Mouse (Mus musculus) induced T-regulatory cell, adult 2 months (primary cell): ENCODE measurements around the gene Tprkb.
A peak's percentile ranks its signal among the peaks of the same experiment; 100 is the strongest.
"Not testable (repeated sequence)": the region's sequence is repeated elsewhere in the genome, so short reads cannot be mapped to it uniquely, and the experiment has no call there.

Source experiments
- DNase-seq: peaks from one replicate; pipeline ENCODE4 v3.0.0-alpha.2; 2012; ENCODE audit warnings: low read depth

The Tprkb gene

GRCm38 (mm10) chr6:85915539-85916513 is 4.2 kb downstream of the Tprkb start, which contains the start of gene Nat8f1:
Nat8f1 (minus strand) TSS chr6:85915687.
- DNase-seq = peak; percentile 95

GRCm38 (mm10) chr6:85916596-85916995 is 4.9 kb downstream of the Tprkb start:
- DNase-seq = no peak

GRCm38 (mm10) chr6:85918341-85918740 is 6.7 kb downstream of the Tprkb start:
- not testable (repeated sequence) for DNase-seq

- DNase-seq = no peak
Measured at GRCm38 (mm10) chr6:85919401-85919800, 7.7 kb downstream of the Tprkb start.

GRCm38 (mm10) chr6:85923643-85924042 is 12.0 kb downstream of the Tprkb start:
- DNase-seq = no peak

- no peak for DNase-seq
Measured at GRCm38 (mm10) chr6:85926709-85927108, 15.0 kb downstream of the Tprkb start.

- no peak for DNase-seq
Measured at GRCm38 (mm10) chr6:85927476-85928464, 16.1 kb downstream of the Tprkb start.

GRCm38 (mm10) chr6:85929312-85929711 is 17.6 kb downstream of the Tprkb start:
- no peak for DNase-seq

- no peak for DNase-seq
Measured at GRCm38 (mm10) chr6:85934047-85934446, 22.4 kb downstream of the Tprkb start.

- peak; percentile 36 for DNase-seq
Measured at GRCm38 (mm10) chr6:85935646-85936045, 24.0 kb downstream of the Tprkb start.

GRCm38 (mm10) chr6:85936508-85937465 is 25.1 kb downstream of the Tprkb start:
- peak; percentile 84 for DNase-seq

- DNase-seq = no peak
Measured at GRCm38 (mm10) chr6:85938701-85939100, 27.0 kb downstream of the Tprkb start.

GRCm38 (mm10) chr6:85942469-85942868 is 30.8 kb downstream of the Tprkb start:
- no peak for DNase-seq

GRCm38 (mm10) chr6:85948549-85948948 is 36.9 kb downstream of the Tprkb start:
- DNase-seq = no peak

GRCm38 (mm10) chr6:85957581-85957980 is 45.9 kb downstream of the Tprkb start:
- DNase-seq = no peak

GRCm38 (mm10) chr6:85961101-85962091 is 49.7 kb downstream of the Tprkb start, which contains the start of gene Dusp11:
Dusp11 (minus strand) TSS chr6:85961667.
- peak; percentile 96 for DNase-seq

GRCm38 (mm10) chr6:85966081-85966480 is 54.4 kb downstream of the Tprkb start:
- peak; percentile 88 for DNase-seq

GRCm38 (mm10) chr6:85966686-85967085 is 55.0 kb downstream of the Tprkb start:
- DNase-seq = peak; percentile 66

- no peak for DNase-seq
Measured at GRCm38 (mm10) chr6:85969889-85970288, 58.2 kb downstream of the Tprkb start.

- DNase-seq = no peak
Measured at GRCm38 (mm10) chr6:85972699-85973098, 61.0 kb downstream of the Tprkb start.
